Mouse (Mus musculus) testis, adult 2 months (tissue): ENCODE results near the gene Cd200r3. TPM values are rescaled to one million over a fixed set of nuclear protein-coding genes. Genes with fewer than 3 reads are reported as not detected.

ENCODE experiments used
- H3K27ac ChIP-seq: fragments of 200-500 bp; 2 replicates; pipeline ENCODE4 v1.5.1; 2012; ENCODE audit warnings: low read depth, low read length; ENCODE audit not compliant: control insufficient read depth, insufficient read depth
- H3K27me3 ChIP-seq: fragments of 200-500 bp; 2 replicates; pipeline ENCODE4 v1.6.1; 2012; ENCODE audit warnings: mild to moderate bottlenecking, low read length, moderate library complexity; ENCODE audit not compliant: control insufficient read depth, insufficient read depth
- H3K36me3 ChIP-seq: fragments of 200-500 bp; 2 replicates; pipeline ENCODE4 v1.6.1; 2012; ENCODE audit warnings: mild to moderate bottlenecking, low read length; ENCODE audit not compliant: control insufficient read depth, insufficient read depth
- H3K4me1 ChIP-seq: fragments of 200-500 bp; 2 replicates; pipeline ENCODE4 v1.6.1; 2012; ENCODE audit warnings: low read length; ENCODE audit not compliant: control insufficient read depth, insufficient read depth
- H3K4me3 ChIP-seq: fragments of 200-500 bp; 2 replicates; pipeline ENCODE4 v1.5.1; 2012; ENCODE audit warnings: low read depth, mild to moderate bottlenecking, low read length, moderate library complexity, mixed read lengths; ENCODE audit not compliant: control insufficient read depth
- CTCF ChIP-seq: fragments of 200-500 bp; IDR thresholded peaks from 2 replicates; pipeline ENCODE4 v1.5.1; 2012; ENCODE audit warnings: low read depth, mild to moderate bottlenecking, inconsistent platforms, low read length, moderate library complexity; ENCODE audit not compliant: control insufficient read depth, insufficient read depth, insufficient replicate concordance
- POLR2A ChIP-seq: fragments of 200-500 bp; IDR thresholded peaks from 2 replicates; pipeline ENCODE4 v1.6.1; 2012; ENCODE audit warnings: low read depth, mild to moderate bottlenecking, inconsistent platforms, low read length, moderate library complexity; ENCODE audit not compliant: control insufficient read depth
- polyA plus RNA-seq: library from polyadenylated mRNA; depleted of rRNA; stranded (reverse); fragments of >200 nt; gene quantifications from 2 replicates; pipeline ENCODE4 v1.2.3, GENCODE M21; 2012

The Cd200r3 gene
- polyA plus RNA-seq, 1 experiment: 0.74 TPM

DNA sequence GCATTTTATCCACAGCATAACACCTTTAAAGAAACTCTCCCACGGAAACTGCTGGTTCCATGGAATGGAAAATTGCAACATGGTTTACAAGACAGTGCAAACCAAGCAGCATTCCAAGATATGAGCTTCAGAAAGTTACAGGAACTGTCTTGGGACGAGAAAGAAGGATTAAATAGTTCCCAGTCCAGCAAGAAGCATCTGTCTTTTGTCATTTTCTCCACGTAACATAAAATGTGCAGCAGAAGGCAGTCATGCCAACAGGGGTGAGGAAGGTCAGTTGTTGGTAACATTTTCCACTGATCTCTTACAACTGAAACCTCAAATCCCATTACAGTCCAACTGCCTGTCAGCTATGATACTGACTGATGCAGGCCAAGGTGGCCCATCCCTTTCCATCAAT lies 22.4 kb downstream of the Cd200r3 start:
- no peak overlapping the region for H3K4me3 ChIP-seq
- H3K4me1 ChIP-seq: no peaks in the 10 kb centered on the region
- no peak overlapping the region for H3K27ac ChIP-seq
- TF ChIP-seq CTCF: no peak
- TF ChIP-seq POLR2A: no peak
- no peaks in the 10 kb centered on the region for H3K27me3 ChIP-seq
- no peaks in the 10 kb centered on the region for H3K36me3 ChIP-seq

DNA sequence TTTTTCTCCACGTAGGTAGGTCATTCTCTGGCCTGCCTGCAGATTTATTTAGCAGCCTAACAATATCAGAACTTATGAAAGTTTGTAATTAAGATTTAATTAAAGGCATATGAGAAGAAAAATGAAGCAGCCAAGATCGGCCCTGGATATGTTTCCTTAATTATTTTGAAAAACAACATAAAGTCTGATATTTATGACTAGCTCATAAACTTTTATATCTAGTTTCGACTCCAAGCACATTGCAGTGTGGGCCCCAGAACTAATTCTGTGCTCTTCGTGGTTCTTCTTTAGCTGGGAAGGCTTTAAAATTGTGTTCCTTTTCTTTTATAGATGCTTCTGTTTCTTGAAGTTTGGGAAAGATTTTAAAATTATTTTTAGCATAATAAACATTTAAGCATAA lies 23.4 kb downstream of the Cd200r3 start:
- TF ChIP-seq CTCF (no peak), POLR2A (no peak)
- Histone ChIP-seq H3K36me3 (no peaks in the 10 kb centered on the region), H3K4me1 (no peaks in the 10 kb centered on the region), H3K4me3 (no peak overlapping the region), H3K27me3 (no peaks in the 10 kb centered on the region), H3K27ac (no peak overlapping the region)

DNA sequence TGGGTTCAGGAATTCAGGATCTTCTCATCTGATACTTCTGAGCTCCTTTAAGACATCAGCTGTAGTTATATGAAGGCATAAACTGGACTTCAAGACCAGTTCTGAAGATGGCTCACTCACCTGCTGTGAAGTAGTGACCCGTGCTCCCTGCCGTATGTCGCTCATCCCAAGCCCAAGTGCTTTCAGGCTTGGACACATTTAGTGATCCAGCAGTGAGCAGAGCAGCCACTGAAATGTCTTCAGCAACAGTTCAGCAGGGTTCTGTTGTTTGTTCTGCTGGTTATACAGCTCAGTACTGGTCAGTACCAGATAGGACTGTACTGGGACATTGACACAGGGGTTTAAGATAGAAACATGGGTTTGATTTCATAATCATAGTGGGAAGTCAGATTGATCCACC lies 24.6 kb downstream of the Cd200r3 start:
- H3K27ac ChIP-seq: no peak overlapping the region
- TF ChIP-seq CTCF (no peak), POLR2A (no peak)
- H3K4me3 ChIP-seq: no peak overlapping the region
- no peaks in the 10 kb centered on the region for H3K27me3 ChIP-seq
- no peaks in the 10 kb centered on the region for H3K36me3 ChIP-seq
- no peaks in the 10 kb centered on the region for H3K4me1 ChIP-seq

DNA sequence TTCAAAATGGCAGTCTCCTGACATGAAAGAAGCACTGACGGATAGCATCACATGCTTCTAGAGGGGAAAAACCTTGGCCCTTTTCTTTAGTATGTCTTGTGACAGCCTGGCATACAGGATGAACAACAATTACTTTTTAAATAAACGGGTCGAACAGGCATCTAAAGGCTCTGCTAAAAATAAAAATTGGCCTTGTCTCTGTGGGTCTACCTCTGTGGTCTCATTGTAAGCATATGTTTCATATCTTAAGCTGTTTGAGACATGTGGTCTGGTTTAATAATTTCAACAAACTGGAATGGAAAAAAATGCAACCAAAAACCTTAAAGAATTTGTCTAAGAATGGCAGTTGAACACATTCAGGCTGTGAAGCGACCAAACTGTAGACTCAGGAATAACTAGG lies 27.4 kb downstream of the Cd200r3 start:
- Histone ChIP-seq H3K27me3 (no peaks in the 10 kb centered on the region), H3K4me1 (no peaks in the 10 kb centered on the region), H3K4me3 (no peak overlapping the region), H3K27ac (no peak overlapping the region), H3K36me3 (no peaks in the 10 kb centered on the region)
- no peak for TF ChIP-seq POLR2A
- no peak for TF ChIP-seq CTCF

DNA sequence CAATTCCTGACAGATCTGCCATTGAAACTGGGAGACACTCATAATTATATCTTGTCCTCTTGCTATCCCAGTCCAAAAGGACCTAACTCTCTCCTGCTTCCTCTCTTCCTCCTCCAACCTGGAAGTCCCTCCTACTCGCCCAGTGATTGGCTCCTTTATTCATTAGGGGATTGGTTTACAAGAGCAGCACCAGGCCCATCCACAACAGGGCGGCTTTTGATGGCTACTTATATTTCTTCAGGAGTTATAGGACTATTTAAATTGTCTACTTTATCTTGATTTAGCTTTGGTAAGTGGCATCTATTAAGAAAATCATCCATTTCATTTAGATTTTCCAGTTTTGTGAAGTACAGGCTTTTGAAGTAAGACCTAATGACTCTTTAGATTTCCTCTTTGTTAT lies 30.6 kb downstream of the Cd200r3 start:
- Histone ChIP-seq H3K27ac (no peak overlapping the region), H3K4me3 (no peak overlapping the region), H3K4me1 (no peaks in the 10 kb centered on the region), H3K27me3 (no peaks in the 10 kb centered on the region), H3K36me3 (no peaks in the 10 kb centered on the region)
- TF ChIP-seq POLR2A: no peak
- no peak for TF ChIP-seq CTCF

DNA sequence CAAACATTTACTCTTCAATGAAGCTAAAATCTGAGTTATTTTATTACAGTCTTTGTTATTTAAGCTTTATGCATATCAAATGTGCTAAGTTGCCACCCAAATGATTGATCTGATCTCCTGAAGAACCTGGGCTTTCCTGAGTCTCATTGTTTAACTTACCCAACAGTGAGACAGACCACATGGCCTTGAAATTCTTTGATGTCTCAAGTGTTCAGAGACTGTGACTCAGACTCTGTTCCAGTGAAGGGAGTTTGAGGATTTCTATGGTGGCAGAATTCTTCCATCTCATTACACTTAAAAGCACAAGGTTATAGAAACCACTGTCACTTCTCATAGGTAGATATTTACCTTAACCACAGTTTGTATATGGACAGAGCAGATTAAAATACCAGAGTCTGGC lies 32.6 kb downstream of the Cd200r3 start:
- Histone ChIP-seq H3K4me1 (no peaks in the 10 kb centered on the region), H3K27ac (no peak overlapping the region), H3K27me3 (no peaks in the 10 kb centered on the region), H3K4me3 (no peak overlapping the region), H3K36me3 (no peaks in the 10 kb centered on the region)
- TF ChIP-seq CTCF: no peak
- no peak for TF ChIP-seq POLR2A

DNA sequence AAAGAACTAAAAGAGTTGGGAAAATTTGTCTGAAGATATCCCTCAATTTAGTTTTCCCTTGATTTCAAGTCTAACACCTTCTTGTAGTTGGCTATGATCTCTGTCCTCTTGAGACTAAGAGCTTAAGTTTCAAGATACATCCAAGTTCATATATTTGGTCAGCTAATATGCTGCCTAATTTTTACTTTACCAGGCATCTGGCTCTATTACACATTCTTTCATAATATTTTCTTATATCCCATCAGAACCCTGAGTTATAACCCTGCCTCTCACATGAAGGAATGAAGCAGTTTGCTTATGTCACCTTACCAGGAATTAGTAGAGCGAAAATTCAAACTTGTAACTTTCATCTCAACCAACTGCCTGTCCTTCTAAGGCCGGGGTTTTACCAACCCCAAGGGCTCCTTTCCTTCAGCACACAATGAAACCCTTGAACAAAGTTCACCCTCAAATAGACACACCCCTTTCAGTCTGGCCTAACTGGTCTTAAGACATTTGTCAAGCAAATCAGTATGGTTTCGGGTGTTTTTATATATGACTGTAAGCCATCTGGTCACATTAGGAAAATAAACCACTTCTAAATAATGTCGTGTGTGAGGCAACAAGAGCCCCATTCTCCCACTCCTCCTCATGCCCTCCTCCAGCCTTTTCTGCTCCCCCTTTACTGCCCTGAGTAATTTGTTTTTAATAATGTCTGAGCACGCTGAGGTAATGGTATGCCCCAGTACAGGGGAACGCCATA lies 33.6 kb downstream of the Cd200r3 start:
- Histone ChIP-seq H3K27me3 (no peaks in the 10 kb centered on the region), H3K27ac (no peak overlapping the region), H3K36me3 (no peaks in the 10 kb centered on the region), H3K4me1 (no peaks in the 10 kb centered on the region), H3K4me3 (no peak overlapping the region)
- TF ChIP-seq CTCF: no peak
- no peak for TF ChIP-seq POLR2A

DNA sequence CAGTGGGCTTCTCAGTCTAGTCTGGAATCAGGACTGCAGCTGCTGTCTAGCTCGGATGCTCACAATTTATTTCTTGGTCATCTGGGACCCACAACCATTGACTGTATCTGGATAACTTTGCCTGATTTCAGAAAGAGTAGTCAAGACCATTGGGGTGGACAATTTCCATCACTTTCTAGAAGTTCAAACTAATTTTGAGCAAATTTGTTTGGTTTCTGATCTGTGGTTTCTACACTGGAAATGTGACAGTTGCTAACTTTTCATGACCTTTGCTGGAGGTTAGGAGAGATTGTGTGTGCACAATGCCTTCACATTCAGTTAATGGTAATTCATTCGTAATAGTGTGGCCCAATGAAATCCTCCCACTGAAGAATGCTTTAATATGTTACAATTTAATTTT lies 34.7 kb downstream of the Cd200r3 start:
- Histone ChIP-seq H3K4me1 (no peaks in the 10 kb centered on the region), H3K4me3 (no peak overlapping the region), H3K36me3 (no peaks in the 10 kb centered on the region), H3K27me3 (no peaks in the 10 kb centered on the region), H3K27ac (no peak overlapping the region)
- no peak for TF ChIP-seq POLR2A
- TF ChIP-seq CTCF: no peak
